8 mouse cellular contexts compared by ENCODE assay signal in genomic region chr8:71542632-71543343, GRCm38 (mm10). TPM values are rescaled to one million over a fixed set of nuclear protein-coding genes. Genes with fewer than 3 reads are reported as not detected.
A peak's percentile ranks its signal among the peaks of the same experiment; 100 is the strongest.
DNase-seq lines count a peak whose midpoint lies in the region; ATAC-seq and TF ChIP-seq lines count a peak whose summit lies in the region.

Gene Mvb12a (plus strand): TSS chr8:71542922.

- peaks cover 14% of the 10 kb centered on the region for H3K36me3 ChIP-seq in ES-Bruce4 (ENCODE audit: control insufficient read depth, insufficient read depth, low read length, poor library complexity, severe bottlenecking)
- H3K36me3 ChIP-seq in forebrain, embryonic 13.5 days (ENCODE audit: poor library complexity, severe bottlenecking): peaks cover 27% of the 10 kb centered on the region
- peaks cover 11% of the 10 kb centered on the region for H3K36me3 ChIP-seq in liver, postnatal 0 days (replicated peaks; ENCODE audit: insufficient read depth, low read length)
- peaks cover 9% of the 10 kb centered on the region; the same call in 1 of the 2 replicates for H3K36me3 ChIP-seq in neural tube, embryonic 14.5 days (ENCODE audit: control insufficient read depth, insufficient read depth, low read length)

- H3K27ac ChIP-seq in ES-Bruce4 (ENCODE audit: insufficient read depth, low read length): no peak within 1 kb of the TSS
- no peak within 1 kb of the TSS for H3K27ac ChIP-seq in forebrain, embryonic 13.5 days
- H3K27ac ChIP-seq in liver, postnatal 0 days (ENCODE audit: low read depth): peak within 1 kb of the TSS; percentile 85
- H3K27ac ChIP-seq in neural tube, embryonic 14.5 days (ENCODE audit: low read depth, low read length): peak within 1 kb of the TSS; percentile 44; the same call in 1 of the 2 replicates

- H3K27me3 ChIP-seq in ES-Bruce4 (ENCODE audit: control insufficient read depth, insufficient read depth, low read length, poor library complexity, severe bottlenecking): no peaks in the 10 kb centered on the region
- H3K27me3 ChIP-seq in forebrain, embryonic 13.5 days: peaks cover 13% of the 10 kb centered on the region
- H3K27me3 ChIP-seq in liver, postnatal 0 days (ENCODE audit: insufficient read depth, low read length): no peaks in the 10 kb centered on the region
- no peaks in the 10 kb centered on the region for H3K27me3 ChIP-seq in neural tube, embryonic 14.5 days (ENCODE audit: control insufficient read depth, insufficient read depth, low read length)

- H3K9ac ChIP-seq in ES-Bruce4 (ENCODE audit: low read depth, poor library complexity, severe bottlenecking): peak within 1 kb of the TSS; percentile 69
- H3K9ac ChIP-seq in forebrain, embryonic 13.5 days: peak within 1 kb of the TSS; percentile 86
- H3K9ac ChIP-seq in liver, postnatal 0 days (replicated peaks): peak within 1 kb of the TSS; percentile 66
- H3K9ac ChIP-seq in neural tube, embryonic 14.5 days (replicated peaks; ENCODE audit: low read depth, low read length): peak within 1 kb of the TSS; percentile 71

- under 1% methylated on average over 55 of the region's 55 CpGs for WGBS in forebrain, embryonic 13.5 days
- under 1% methylated on average over 55 of the region's 55 CpGs for WGBS in large intestine, adult 2 months
- WGBS in liver, postnatal 0 days (ENCODE audit: insufficient replicate concordance): under 1% methylated on average over 55 of the region's 55 CpGs
- under 1% methylated on average over 55 of the region's 55 CpGs for WGBS in neural tube, embryonic 14.5 days

- TF ChIP-seq EP300 in ES-Bruce4 (IDR thresholded peaks at IDR 0.05; ENCODE audit: insufficient read depth, low read depth, low read length): no peak
- no peak for TF ChIP-seq EP300 in liver, postnatal 0 days (IDR thresholded peaks at IDR 0.05; ENCODE audit: low read depth)

- no peak for TF ChIP-seq CTCF in ES-Bruce4 (IDR thresholded peaks at IDR 0.05; ENCODE audit: low read depth, low read length)
- no peak for TF ChIP-seq CTCF in liver, postnatal 0 days (IDR thresholded peaks at IDR 0.05; ENCODE audit: low read depth)

- peak within 1 kb of the TSS; percentile 94 for H3K4me3 ChIP-seq in ES-Bruce4 (ENCODE audit: low read depth, low read length)
- peak within 1 kb of the TSS; percentile 92 for H3K4me3 ChIP-seq in forebrain, embryonic 13.5 days
- peak within 1 kb of the TSS; percentile 68 for H3K4me3 ChIP-seq in liver, postnatal 0 days (ENCODE audit: low read depth, low read length)
- H3K4me3 ChIP-seq in neural tube, embryonic 14.5 days (ENCODE audit: low read depth, low read length): peak within 1 kb of the TSS; percentile 57

- no peaks in the 10 kb centered on the region for H3K4me1 ChIP-seq in ES-Bruce4 (ENCODE audit: control insufficient read depth, insufficient read depth, low read length)
- peaks cover 11% of the 10 kb centered on the region for H3K4me1 ChIP-seq in forebrain, embryonic 13.5 days
- peaks cover 18% of the 10 kb centered on the region for H3K4me1 ChIP-seq in liver, postnatal 0 days (ENCODE audit: insufficient read depth)
- H3K4me1 ChIP-seq in neural tube, embryonic 14.5 days (ENCODE audit: control insufficient read depth, insufficient read depth, low read length): peaks cover 4% of the 10 kb centered on the region; the same call in 1 of the 2 replicates

- intact Hi-C loops in heart, postnatal 10 days (cut with DNase I): no loop called here

- ATAC-seq in cerebellum, adult (ENCODE audit: insufficient number of reproducible peaks, low FRiP score, low TSS enrichment): peak; percentile 94
- ATAC-seq in forebrain, embryonic 13.5 days: peak; percentile 96
- peak; percentile 94 for ATAC-seq in liver, postnatal 0 days
- peak; percentile 96 for ATAC-seq in neural tube, embryonic 14.5 days (ENCODE audit: low read depth)

- H3K9me3 ChIP-seq in ES-Bruce4 (replicated peaks; ENCODE audit: control insufficient read depth, insufficient read depth, low read length, poor library complexity, severe bottlenecking): no peaks in the 10 kb centered on the region
- no peaks in the 10 kb centered on the region for H3K9me3 ChIP-seq in forebrain, embryonic 13.5 days (replicated peaks)
- H3K9me3 ChIP-seq in liver, postnatal 0 days (ENCODE audit: low read length): no peaks in the 10 kb centered on the region
- H3K9me3 ChIP-seq in neural tube, embryonic 14.5 days (ENCODE audit: control insufficient read depth, low read length): no peaks in the 10 kb centered on the region

- DNase-seq in heart, postnatal 10 days: peak; percentile 97 to 98
- DNase-seq in large intestine, adult 2 months (ENCODE audit: low read depth, low spot score): peak; percentile 91
- DNase-seq in liver, postnatal 0 days: peak; percentile 93
- DNase-seq in testis, postnatal 10 days (ENCODE audit: low spot score): peak; percentile 95

- peak within 1 kb of the TSS; percentile 89 for H3K4me2 ChIP-seq in forebrain, embryonic 13.5 days
- H3K4me2 ChIP-seq in liver, postnatal 0 days (ENCODE audit: low read depth, low read length): peak within 1 kb of the TSS; percentile 76
- H3K4me2 ChIP-seq in neural tube, embryonic 14.5 days (ENCODE audit: low read depth, low read length): peak within 1 kb of the TSS; percentile 91

- no peak for TF ChIP-seq POLR2A in ES-Bruce4 (IDR thresholded peaks at IDR 0.05; ENCODE audit: insufficient read depth, low read length)

RNA-seq across cellular contexts. Expression of gene Mvb12a, which starts in this region (rescaled TPM):
- polyA plus RNA-seq in ES-Bruce4 (2011; ENCODE audit: insufficient read depth, insufficient read length, low read depth, missing spikeins): 72.6 and 74.1 TPM in 2 replicates
- polyA plus RNA-seq in forebrain, embryonic 13.5 days (2015; fragmentation: Nextera tagmentation; extraction: Ambion mirVana): 52.9 and 55.3 TPM in 2 replicates
- total RNA-seq in heart, postnatal 10 days (2021): 10 to 100 TPM; 30.2 to 32.5 TPM
- 144 and 164 TPM in 2 replicates for polyA plus RNA-seq in large intestine, adult 2 months (2012; rRNA removed)
- polyA plus RNA-seq in liver, postnatal 0 days (2015; fragmentation: Nextera tagmentation; extraction: Ambion mirVana): 61.7 and 62.5 TPM in 2 replicates
- 69.0 and 70.6 TPM in 2 replicates for polyA plus RNA-seq in neural tube, embryonic 14.5 days (2014; fragmentation: Nextera tagmentation; extraction: Ambion mirVana)

Comparison
In these comparisons a context has a peak if more than half of its experiments do, and no peak if none do; other contexts are left out.
1. H3K27ac ChIP-seq: peak in liver, postnatal 0 days (single experiment) and neural tube, embryonic 14.5 days (single experiment); none in ES-Bruce4 (single experiment) and forebrain, embryonic 13.5 days (single experiment).
2. Peak in every context shown above with its lines, with median percentiles within 50 percentile points of each other: H3K4me3 ChIP-seq, H3K9ac ChIP-seq, ATAC-seq, H3K4me2 ChIP-seq and DNase-seq.